Mouse (Mus musculus) lung, postnatal 36 days (tissue): ENCODE measurements around the gene Sipa1l2.
A peak's percentile ranks its signal among the peaks of the same experiment; 100 is the strongest.

Experiments used
- DNase-seq: peaks from one replicate; pipeline ENCODE4 v3.0.0; 2022; ENCODE audit warnings: mixed read lengths

Gene Sipa1l2

GRCm38 (mm10) chr8:125391685-125392084 lies 177.9 kb downstream of the Sipa1l2 start:
- no peak for DNase-seq

GRCm38 (mm10) chr8:125391271-125391670 lies 178.3 kb downstream of the Sipa1l2 start:
- DNase-seq: no peak

- DNase-seq: no peak
Measured at GRCm38 (mm10) chr8:125390506-125390895, 179.1 kb downstream of the Sipa1l2 start.

- DNase-seq: peak; percentile 65
Measured at GRCm38 (mm10) chr8:125389756-125390505, 179.7 kb downstream of the Sipa1l2 start.

- DNase-seq: peak; percentile 49
Measured at GRCm38 (mm10) chr8:125389280-125389679, 180.3 kb downstream of the Sipa1l2 start.

GRCm38 (mm10) chr8:125388404-125389180 lies 181.0 kb downstream of the Sipa1l2 start:
- DNase-seq: peak; percentile 25

- peak; percentile 51 for DNase-seq
Measured at GRCm38 (mm10) chr8:125385519-125386150, 184.0 kb downstream of the Sipa1l2 start.

- no peak for DNase-seq
Measured at GRCm38 (mm10) chr8:125384551-125385183, 184.9 kb downstream of the Sipa1l2 start.

- DNase-seq: no peak
Measured at GRCm38 (mm10) chr8:125381674-125382073, 187.9 kb downstream of the Sipa1l2 start.

- DNase-seq: no peak
Measured at GRCm38 (mm10) chr8:125379939-125380338, 189.7 kb downstream of the Sipa1l2 start.

GRCm38 (mm10) chr8:125379156-125379555 lies 190.5 kb downstream of the Sipa1l2 start:
- DNase-seq: no peak

GRCm38 (mm10) chr8:125377704-125378103 lies 191.9 kb downstream of the Sipa1l2 start:
- no peak for DNase-seq

- no peak for DNase-seq
Measured at GRCm38 (mm10) chr8:125376448-125376845, 193.2 kb downstream of the Sipa1l2 start.

GRCm38 (mm10) chr8:125375659-125376447 lies 193.8 kb downstream of the Sipa1l2 start:
- no peak for DNase-seq

GRCm38 (mm10) chr8:125372596-125372995 lies 197.0 kb downstream of the Sipa1l2 start:
- DNase-seq: no peak

GRCm38 (mm10) chr8:125369491-125370236 lies 199.9 kb downstream of the Sipa1l2 start:
- DNase-seq: peak; percentile 79

GRCm38 (mm10) chr8:125368341-125369035 lies 201.1 kb downstream of the Sipa1l2 start:
- peak; percentile 40 for DNase-seq
